Mouse (Mus musculus): ENCODE results near the gene Tbc1d9b.

- no peak for TF ChIP-seq POLR2A (IDR thresholded peaks at IDR 0.05; ENCODE audit: extremely low read depth, insufficient read depth, low read length)
- TF ChIP-seq CTCF (IDR thresholded peaks at IDR 0.05; ENCODE audit: low read depth, low read length): no peak
Observed at GRCm38 (mm10) chr11:50134136-50134859, 3.1 kb downstream of the Tbc1d9b start.

All from liver, adult 2 months (tissue).